Mouse (Mus musculus) ovary, postnatal 10 days (tissue): ENCODE results near the gene Ntsr1.

Experiments used
- DNase-seq: peaks from one replicate; pipeline ENCODE4 v3.0.0; 2022; ENCODE audit warnings: low spot score

The Ntsr1 gene

GRCm38 (mm10) chr2:180508455-180509115 is 8.8 kb downstream of the Ntsr1 start:
- no peak for DNase-seq

- no peak for DNase-seq
Observed at GRCm38 (mm10) chr2:180510867-180511266, 11.1 kb downstream of the Ntsr1 start.

- no peak for DNase-seq
Observed at GRCm38 (mm10) chr2:180511875-180512661, 12.3 kb downstream of the Ntsr1 start.

- no peak for DNase-seq
Observed at GRCm38 (mm10) chr2:180513019-180513418, 13.2 kb downstream of the Ntsr1 start.

GRCm38 (mm10) chr2:180513835-180514234 is 14.1 kb downstream of the Ntsr1 start:
- no peak for DNase-seq

GRCm38 (mm10) chr2:180521437-180522221 is 21.9 kb downstream of the Ntsr1 start:
- DNase-seq: no peak

GRCm38 (mm10) chr2:180522825-180523224 is 23.0 kb downstream of the Ntsr1 start:
- DNase-seq: no peak

GRCm38 (mm10) chr2:180527447-180527846 is 27.7 kb downstream of the Ntsr1 start:
- no peak for DNase-seq

GRCm38 (mm10) chr2:180527883-180528282 is 28.1 kb downstream of the Ntsr1 start:
- no peak for DNase-seq

GRCm38 (mm10) chr2:180530130-180530529 is 30.4 kb downstream of the Ntsr1 start:
- no peak for DNase-seq

GRCm38 (mm10) chr2:180530584-180530983 is 30.8 kb downstream of the Ntsr1 start:
- DNase-seq: no peak

GRCm38 (mm10) chr2:180531671-180532385 is 32.1 kb downstream of the Ntsr1 start:
- no peak for DNase-seq

- no peak for DNase-seq
Observed at GRCm38 (mm10) chr2:180532386-180532995, 32.7 kb downstream of the Ntsr1 start.

- DNase-seq: no peak
Observed at GRCm38 (mm10) chr2:180533237-180533636, 33.5 kb downstream of the Ntsr1 start.

GRCm38 (mm10) chr2:180543675-180544074 is 43.9 kb downstream of the Ntsr1 start:
- DNase-seq: no peak

- DNase-seq: no peak
Observed at GRCm38 (mm10) chr2:180545046-180545445, 45.3 kb downstream of the Ntsr1 start.

- no peak for DNase-seq
Observed at GRCm38 (mm10) chr2:180547384-180548106, 47.8 kb downstream of the Ntsr1 start.

GRCm38 (mm10) chr2:180552340-180552739 is 52.6 kb downstream of the Ntsr1 start:
- DNase-seq: no peak

- no peak for DNase-seq
Observed at GRCm38 (mm10) chr2:180555219-180555618, 55.4 kb downstream of the Ntsr1 start.

- no peak for DNase-seq
Observed at GRCm38 (mm10) chr2:180556470-180556869, 56.7 kb downstream of the Ntsr1 start.

- DNase-seq: no peak
Observed at GRCm38 (mm10) chr2:180560245-180560644, 60.5 kb downstream of the Ntsr1 start.
